Mouse (Mus musculus) midbrain, embryonic 15.5 days (tissue): ENCODE data around the gene Serpina3k. TPM values are rescaled to one million over a fixed set of nuclear protein-coding genes. Genes with fewer than 3 reads are reported as not detected.
"Not testable (repeated sequence)": the region's sequence is repeated elsewhere in the genome, so short reads cannot be mapped to it uniquely, and the experiment has no call there.

ENCODE experiments used
- ATAC-seq: fragments of 200-750 bp; cut with Nextera tagmentation; replicated peaks from 2 replicates; pipeline ENCODE4 v1.8.0; 2017; ENCODE audit warnings: moderate TSS enrichment
- H3K27ac ChIP-seq: fragments of 300-500 bp; sonication (generic); 2 replicates; pipeline ENCODE4 v1.5.1; 2015; ENCODE audit warnings: mild to moderate bottlenecking, inconsistent platforms
- H3K27me3 ChIP-seq: fragments of 300-500 bp; sonication (generic); replicated peaks from 2 replicates; pipeline ENCODE4 v1.6.1; 2015; ENCODE audit warnings: inconsistent platforms
- H3K36me3 ChIP-seq: fragments of 300-500 bp; sonication (generic); replicated peaks from 2 replicates; pipeline ENCODE4 v1.6.1; 2015; ENCODE audit warnings: inconsistent platforms
- H3K4me1 ChIP-seq: fragments of 300-500 bp; sonication (generic); 2 replicates; pipeline ENCODE4 v1.6.1; 2015; ENCODE audit warnings: inconsistent platforms
- H3K4me2 ChIP-seq: fragments of 300-500 bp; sonication (generic); 2 replicates; pipeline ENCODE4 v1.6.1; 2015; ENCODE audit warnings: inconsistent platforms, mild to moderate bottlenecking, moderate library complexity
- H3K4me3 ChIP-seq: fragments of 300-500 bp; sonication (generic); 2 replicates; pipeline ENCODE4 v1.5.1; 2015; ENCODE audit warnings: mild to moderate bottlenecking, inconsistent platforms
- H3K9ac ChIP-seq: fragments of 300-500 bp; sonication (generic); 2 replicates; pipeline ENCODE4 v1.6.1; 2015; ENCODE audit warnings: mild to moderate bottlenecking, inconsistent platforms
- H3K9me3 ChIP-seq: fragments of 300-500 bp; sonication (generic); 2 replicates; pipeline ENCODE4 v1.6.1; 2016; ENCODE audit warnings: inconsistent platforms
- WGBS: fragments of 180-500 bp; shearing (Covaris S2); methylation state at CpG from one replicate; pipeline ENCODE4 v1.1.7; 2015; ENCODE audit warnings: mixed read lengths; 5-methylcytosine and 5-hydroxymethylcytosine counted together
- polyA plus RNA-seq: library from polyadenylated mRNA; unstranded; fragments of >200 nt; fragmentation: Nextera tagmentation; extraction: Ambion mirVana; gene quantifications from 2 replicates; pipeline ENCODE4 v1.2.1, GENCODE M21; 2015

Gene Serpina3k
- polyA plus RNA-seq, result not detected in 2 replicates

DNA sequence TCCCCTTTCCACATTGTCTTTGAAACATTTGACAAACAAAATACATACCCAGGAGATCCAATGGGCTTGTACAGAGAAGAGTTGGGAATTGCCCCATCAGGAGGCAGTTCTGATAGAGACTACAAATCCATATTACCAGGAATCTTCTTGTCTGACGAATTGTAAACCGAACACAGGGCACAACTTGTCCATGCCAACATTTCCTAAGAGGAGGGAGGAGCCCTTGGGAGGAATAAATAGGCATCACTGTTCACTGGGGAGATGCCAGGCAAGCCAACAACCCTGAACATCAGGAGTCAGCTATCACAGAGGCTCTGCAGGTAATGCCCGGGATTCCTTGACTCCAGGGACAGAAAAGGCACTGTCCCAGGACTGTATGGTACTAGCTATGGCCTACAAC is at the start of gene Serpina3k, which contains the start of gene Serpina3m:
Gene Serpina3k (plus strand): TSS at position 261 of the 400 bp plus-strand sequence.
Gene Serpina3m (plus strand): TSS at position 261 of the 400 bp plus-strand sequence.
- 89% methylated on average over 3 of the region's 3 CpGs for WGBS
- H3K27me3 ChIP-seq, ATAC-seq: not testable (repeated sequence)

DNA sequence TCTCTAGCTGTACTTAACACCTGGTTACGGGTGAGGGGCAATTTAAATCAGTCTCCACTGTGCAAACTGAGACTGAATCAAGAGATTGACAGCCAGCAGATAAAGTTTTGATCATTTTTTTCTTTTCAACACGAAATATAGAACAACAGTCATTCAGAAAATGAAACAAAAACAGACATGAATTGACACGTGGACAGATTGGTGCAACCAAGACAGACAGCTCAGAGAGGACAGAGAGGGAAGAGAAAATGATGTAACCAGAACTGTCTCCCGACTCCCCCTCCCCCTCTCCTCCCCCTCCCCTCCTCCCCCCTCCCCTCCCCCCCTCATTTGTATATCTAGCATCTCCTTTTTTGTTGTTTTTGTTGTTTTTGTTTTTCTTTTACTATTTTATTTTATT is 48.4 kb upstream of the Serpina3k start:
- WGBS, result 49% methylated on average over 4 of the region's 4 CpGs

More for the DNA sequence above, at the start of gene Serpina3k, which contains the start of gene Serpina3m:
- H3K27ac ChIP-seq, H3K4me1 ChIP-seq, H3K36me3 ChIP-seq, H3K4me3 ChIP-seq, H3K4me2 ChIP-seq, H3K9me3 ChIP-seq, H3K9ac ChIP-seq: not testable (repeated sequence)

DNA sequence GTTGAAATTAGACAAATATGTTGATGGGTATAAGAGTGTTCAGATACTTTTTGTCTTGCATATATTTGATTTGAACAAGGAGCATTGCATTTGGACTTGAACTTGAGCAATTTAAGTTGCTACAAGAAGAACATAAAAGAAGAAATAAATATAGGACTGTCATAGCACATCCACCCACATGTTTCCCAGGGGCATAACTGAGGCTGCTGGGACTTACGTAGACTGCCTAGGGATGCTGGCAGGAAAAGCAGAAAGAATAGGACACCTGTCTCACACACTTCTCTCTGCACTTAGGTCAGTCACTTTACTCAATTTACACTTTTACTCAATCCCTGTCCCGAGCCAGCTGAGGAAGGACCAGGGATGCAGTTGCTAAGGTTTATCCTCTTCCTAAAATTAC is 44.3 kb upstream of the Serpina3k start:
- WGBS, result 97% methylated on average over 2 of the region's 2 CpGs

More for the DNA sequence above, 48.4 kb upstream of the Serpina3k start:
- no peaks in the 10 kb centered on the region for H3K36me3 ChIP-seq
- no peak overlapping the region for H3K4me2 ChIP-seq
- no peak overlapping the region for H3K9ac ChIP-seq
- no peaks in the 10 kb centered on the region for H3K27me3 ChIP-seq
- H3K27ac ChIP-seq, result no peak overlapping the region
- H3K4me3 ChIP-seq, result no peak overlapping the region
- ATAC-seq, result no peak
- no peaks in the 10 kb centered on the region for H3K9me3 ChIP-seq
- H3K4me1 ChIP-seq, result no peaks in the 10 kb centered on the region

DNA sequence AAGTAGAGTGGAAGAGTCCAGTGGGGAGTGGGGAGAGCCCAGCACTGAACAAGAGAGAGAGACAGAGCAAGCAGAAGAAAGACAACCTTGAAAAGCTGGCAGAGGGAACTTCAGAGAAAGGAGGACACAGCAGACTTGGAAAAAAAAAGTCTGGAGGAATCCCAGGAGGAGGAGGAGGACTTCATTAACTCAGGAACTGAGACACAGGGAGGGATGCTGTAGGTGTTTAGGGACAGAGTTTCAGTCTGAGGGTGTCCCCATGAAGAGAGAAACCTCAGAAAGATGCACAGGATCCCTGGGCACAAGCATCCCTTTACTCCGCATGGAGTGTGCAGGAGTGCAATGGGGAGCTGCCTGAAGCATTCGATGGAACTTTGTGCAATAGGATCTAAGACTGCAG is 40.2 kb upstream of the Serpina3k start:
- H3K27ac ChIP-seq, result no peak overlapping the region
- no peaks in the 10 kb centered on the region for H3K4me1 ChIP-seq
- no peaks in the 10 kb centered on the region for H3K9me3 ChIP-seq
- ATAC-seq, result no peak
- H3K27me3 ChIP-seq, result no peaks in the 10 kb centered on the region
- no peak overlapping the region for H3K4me2 ChIP-seq
- H3K4me3 ChIP-seq, result no peak overlapping the region
- WGBS, result 77% methylated on average over 2 of the region's 2 CpGs
- H3K9ac ChIP-seq, result no peak overlapping the region
- H3K36me3 ChIP-seq, result no peaks in the 10 kb centered on the region

More for the DNA sequence above, 44.3 kb upstream of the Serpina3k start:
- Histone ChIP-seq H3K4me3 (no peak overlapping the region), H3K27me3 (no peaks in the 10 kb centered on the region), H3K9ac (no peak overlapping the region), H3K4me1 (no peaks in the 10 kb centered on the region), H3K4me2 (no peak overlapping the region), H3K9me3 (no peaks in the 10 kb centered on the region), H3K36me3 (no peaks in the 10 kb centered on the region), H3K27ac (no peak overlapping the region)
- no peak for ATAC-seq

DNA sequence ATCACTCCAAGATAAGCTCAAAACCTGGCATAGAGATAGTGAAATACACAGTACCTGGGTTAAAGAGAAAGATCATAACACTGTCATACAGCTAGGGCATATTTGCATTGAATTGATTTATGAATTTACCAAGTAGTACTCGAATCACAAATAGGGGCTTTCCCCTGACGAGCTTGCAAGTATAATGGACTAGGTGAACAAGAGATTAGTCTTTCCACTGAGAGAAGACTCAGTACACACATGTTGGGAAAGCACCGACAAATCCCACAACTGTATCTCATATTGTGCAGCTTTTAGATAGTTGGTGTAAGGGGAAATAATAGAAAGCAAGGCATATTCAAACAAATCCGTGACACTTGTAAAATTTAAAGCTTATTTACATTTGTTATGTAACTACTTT is 32.3 kb upstream of the Serpina3k start:
- WGBS, result 85% methylated on average over 4 of the region's 4 CpGs
- Histone ChIP-seq H3K9ac (no peak overlapping the region), H3K27me3 (no peaks in the 10 kb centered on the region)

DNA sequence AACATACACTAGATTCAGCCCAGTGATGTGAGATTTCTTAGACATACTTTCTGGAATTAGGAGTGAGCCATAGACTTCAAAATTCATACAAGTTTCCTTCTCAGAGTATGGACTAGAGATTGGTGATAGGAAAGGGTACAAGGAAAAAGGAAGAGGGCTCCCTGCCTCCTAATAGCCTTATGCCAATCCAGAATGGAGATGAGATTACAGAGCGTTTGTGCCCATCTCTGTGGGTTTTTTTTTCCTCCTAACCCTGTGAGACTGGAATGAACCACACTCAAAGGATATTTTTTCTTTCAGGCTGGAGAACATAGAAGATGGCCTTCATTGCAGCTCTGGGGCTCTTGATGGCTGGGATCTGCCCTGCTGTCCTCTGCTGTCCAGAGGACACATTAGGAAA is 24.0 kb upstream of the Serpina3k start, which contains the start of gene Serpina3j:
Gene Serpina3j (plus strand): TSS at position 301 of the 400 bp plus-strand sequence.
- H3K27me3 ChIP-seq, result no peaks in the 10 kb centered on the region
- H3K4me1 ChIP-seq, result no peaks in the 10 kb centered on the region
- no peak within 1 kb of the TSS for H3K4me3 ChIP-seq
- no peaks in the 10 kb centered on the region for H3K36me3 ChIP-seq
- no peak within 1 kb of the TSS for H3K9ac ChIP-seq
- no peak for ATAC-seq
- no peak within 1 kb of the TSS for H3K4me2 ChIP-seq
- no peak within 1 kb of the TSS for H3K27ac ChIP-seq
- 97% methylated on average over 1 of the region's 1 CpGs for WGBS
- H3K9me3 ChIP-seq, result no peaks in the 10 kb centered on the region

More for the DNA sequence above, 32.3 kb upstream of the Serpina3k start:
- no peak for ATAC-seq
- no peak overlapping the region for H3K4me2 ChIP-seq
- H3K9me3 ChIP-seq, result no peaks in the 10 kb centered on the region
- H3K4me3 ChIP-seq, result no peak overlapping the region
- no peak overlapping the region for H3K27ac ChIP-seq
- H3K36me3 ChIP-seq, result no peaks in the 10 kb centered on the region
- H3K4me1 ChIP-seq, result no peaks in the 10 kb centered on the region

DNA sequence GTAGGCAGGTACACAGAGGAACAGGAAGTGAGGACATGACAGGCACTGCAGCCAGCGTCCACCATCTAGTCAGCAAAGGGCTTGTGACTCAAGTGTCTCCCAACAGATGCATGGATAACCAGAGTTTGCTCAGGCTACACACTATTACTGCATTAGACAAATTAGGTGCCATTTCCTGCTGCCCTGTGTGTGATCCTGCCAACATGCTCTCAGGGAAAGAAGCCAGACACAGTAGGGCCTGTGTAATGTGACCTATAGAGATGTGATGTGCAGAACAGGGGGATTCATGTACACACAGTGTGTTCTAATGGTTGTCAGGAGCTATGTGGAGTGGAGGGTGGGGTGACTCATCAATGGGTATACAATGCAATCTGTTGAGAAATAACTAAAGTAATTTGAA is 15.8 kb upstream of the Serpina3k start:
- Histone ChIP-seq H3K27ac (no peak overlapping the region), H3K4me2 (no peak overlapping the region), H3K27me3 (no peaks in the 10 kb centered on the region), H3K9me3 (no peaks in the 10 kb centered on the region), H3K9ac (no peak overlapping the region), H3K4me1 (no peaks in the 10 kb centered on the region), H3K4me3 (no peak overlapping the region), H3K36me3 (no peaks in the 10 kb centered on the region)
- ATAC-seq, result no peak
- 86% methylated on average over 1 of the region's 1 CpGs for WGBS

DNA sequence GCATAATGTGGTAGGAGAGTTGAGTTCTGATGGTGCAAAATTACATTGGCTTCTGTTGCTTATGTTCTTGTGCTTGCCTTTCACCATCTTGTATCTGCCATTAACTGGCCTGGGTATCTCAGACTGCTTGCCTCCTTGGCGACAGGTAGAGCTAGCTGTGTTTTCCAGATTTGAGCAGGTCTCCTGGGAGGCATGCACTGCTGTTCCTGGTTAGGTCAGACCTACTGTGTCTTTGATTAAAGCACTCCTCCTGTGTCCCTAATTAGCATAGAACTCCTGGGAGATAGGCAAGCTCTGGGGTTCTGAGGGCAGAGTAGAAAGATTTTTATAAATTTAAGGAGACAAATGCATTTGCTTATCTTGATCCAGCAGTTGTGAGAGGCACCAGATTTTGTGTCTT is 6.6 kb upstream of the Serpina3k start:
- H3K27ac ChIP-seq, result no peak overlapping the region
- H3K4me2 ChIP-seq, result no peak overlapping the region
- no peak overlapping the region for H3K4me3 ChIP-seq
- ATAC-seq, result no peak
- no peaks in the 10 kb centered on the region for H3K36me3 ChIP-seq
- H3K9me3 ChIP-seq, result no peaks in the 10 kb centered on the region
- no peaks in the 10 kb centered on the region for H3K27me3 ChIP-seq
- no peak overlapping the region for H3K9ac ChIP-seq
- WGBS, result 32% methylated on average over 1 of the region's 1 CpGs
- H3K4me1 ChIP-seq, result no peaks in the 10 kb centered on the region

DNA sequence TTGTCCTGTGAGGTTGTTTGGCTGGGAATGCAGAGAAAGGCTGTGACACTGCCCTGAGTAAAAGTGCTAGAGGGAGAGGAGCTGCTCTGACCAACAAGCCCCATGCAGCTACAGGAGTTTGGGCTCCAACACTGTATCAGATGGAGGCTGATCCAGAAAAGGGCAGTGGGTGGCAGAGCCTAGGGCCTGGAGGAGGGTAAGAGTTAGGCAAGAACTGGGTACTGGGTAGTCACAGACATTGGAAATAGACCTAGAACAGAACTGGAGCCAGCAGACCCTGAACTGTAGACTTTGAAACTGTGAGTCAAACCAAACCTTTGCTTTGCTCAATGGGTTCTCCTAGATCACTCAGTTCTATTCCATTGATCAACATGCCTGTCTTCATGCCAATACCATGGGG is 1.4 kb upstream of the Serpina3k start:
- H3K4me1 ChIP-seq, H3K27ac ChIP-seq, H3K4me2 ChIP-seq, H3K9ac ChIP-seq, ATAC-seq, H3K9me3 ChIP-seq, H3K36me3 ChIP-seq, H3K27me3 ChIP-seq, H3K4me3 ChIP-seq: not testable (repeated sequence)

DNA sequence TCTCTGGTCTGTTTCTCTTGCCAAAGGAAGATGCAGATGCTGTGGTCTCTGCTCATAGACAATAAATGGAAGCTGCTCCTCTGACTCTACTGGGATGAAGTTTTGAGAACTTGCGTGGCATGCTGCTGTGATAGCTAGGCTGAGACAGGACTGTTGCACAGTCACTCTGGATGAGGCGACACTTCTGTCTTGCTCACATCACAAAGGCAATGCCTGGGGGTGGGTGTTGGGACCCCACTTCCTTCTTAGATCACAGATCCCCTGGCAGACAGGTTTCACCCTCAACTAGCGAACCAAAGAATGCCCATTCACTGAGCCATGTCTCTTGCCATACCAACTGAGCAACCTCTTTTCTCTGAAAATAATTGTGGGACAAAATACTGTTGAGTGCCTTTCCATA is 419 bp downstream of the Serpina3k start:
- Histone ChIP-seq H3K36me3 (no peaks in the 10 kb centered on the region), H3K27me3 (no peaks in the 10 kb centered on the region), H3K4me2 (no peak overlapping the region), H3K4me1 (no peaks in the 10 kb centered on the region), H3K4me3 (no peak overlapping the region), H3K9ac (no peak overlapping the region), H3K9me3 (no peaks in the 10 kb centered on the region), H3K27ac (no peak overlapping the region)
- WGBS, result 88% methylated on average over 3 of the region's 3 CpGs
- ATAC-seq, result no peak

DNA sequence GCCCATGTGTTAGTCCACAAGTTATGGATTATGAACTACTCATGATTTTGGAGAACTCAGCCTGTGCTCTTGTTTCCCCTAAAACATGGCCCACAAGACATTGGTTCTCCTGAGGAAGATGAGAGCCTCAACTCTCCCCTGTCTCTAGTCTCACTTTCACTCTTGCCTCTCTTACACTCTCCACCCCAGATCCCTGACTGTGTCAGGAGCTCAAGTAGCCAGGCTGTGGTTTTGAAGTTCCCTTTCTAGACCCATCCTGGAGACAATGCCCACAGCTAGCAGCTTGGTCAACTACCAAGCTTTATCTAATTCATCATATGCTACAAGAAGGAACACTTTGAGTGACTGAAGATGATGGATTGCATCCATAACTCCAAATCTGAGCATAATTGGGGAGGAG is 4.2 kb downstream of the Serpina3k start:
- H3K27ac ChIP-seq, result not testable (repeated sequence)

DNA sequence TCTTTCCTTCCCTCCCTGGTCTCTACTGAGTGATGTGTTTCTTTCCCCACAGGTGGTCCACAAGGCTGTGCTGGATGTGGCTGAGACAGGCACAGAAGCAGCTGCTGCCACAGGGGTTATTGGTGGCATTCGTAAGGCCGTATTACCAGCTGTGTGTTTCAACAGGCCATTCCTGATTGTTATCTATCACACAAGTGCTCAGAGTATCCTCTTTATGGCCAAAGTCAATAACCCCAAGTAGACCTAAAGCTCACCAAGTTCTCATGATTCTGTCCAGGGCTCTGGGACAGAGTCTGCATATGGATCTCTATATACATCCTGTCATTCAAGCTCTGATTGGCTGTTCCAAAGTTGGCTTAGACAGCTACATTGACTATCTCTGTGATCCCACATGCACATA is 6.9 kb downstream of the Serpina3k start:
- Histone ChIP-seq H3K27ac (no peak overlapping the region), H3K4me2 (no peak overlapping the region), H3K9ac (no peak overlapping the region), H3K9me3 (no peaks in the 10 kb centered on the region), H3K4me3 (no peak overlapping the region), H3K27me3 (no peaks in the 10 kb centered on the region), H3K4me1 (no peaks in the 10 kb centered on the region), H3K36me3 (no peaks in the 10 kb centered on the region)
- ATAC-seq, result no peak
- 95% methylated on average over 2 of the region's 2 CpGs for WGBS

More for the DNA sequence above, 4.2 kb downstream of the Serpina3k start:
- not testable (repeated sequence) for H3K9ac ChIP-seq, H3K9me3 ChIP-seq, H3K27me3 ChIP-seq, H3K36me3 ChIP-seq, ATAC-seq, H3K4me2 ChIP-seq, H3K4me1 ChIP-seq, H3K4me3 ChIP-seq

DNA sequence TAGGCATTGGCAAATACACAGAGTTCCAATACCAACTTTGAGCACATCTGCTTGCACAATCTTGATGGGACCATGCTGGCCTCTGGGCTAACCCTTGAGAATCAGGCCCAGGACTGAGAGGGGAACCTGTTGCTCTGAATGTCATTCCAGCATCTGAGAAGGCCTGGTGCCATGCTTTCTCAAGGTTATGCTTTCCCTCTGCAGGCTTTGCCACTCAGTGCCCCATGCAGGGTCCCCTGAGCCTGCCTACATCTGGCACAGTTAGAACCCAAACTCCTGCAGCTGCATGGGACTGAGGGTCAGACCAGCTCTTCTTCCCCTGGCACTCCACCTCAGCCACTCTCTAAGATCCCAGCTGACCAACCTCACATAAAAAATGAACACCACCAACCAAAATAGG is 7.4 kb downstream of the Serpina3k start:
- Histone ChIP-seq H3K36me3 (no peaks in the 10 kb centered on the region), H3K27ac (no peak overlapping the region), H3K4me2 (no peak overlapping the region), H3K4me3 (no peak overlapping the region), H3K27me3 (no peaks in the 10 kb centered on the region), H3K9ac (no peak overlapping the region), H3K9me3 (no peaks in the 10 kb centered on the region), H3K4me1 (no peaks in the 10 kb centered on the region)
- no peak for ATAC-seq
